ENCODE assay signal across 7 mouse cellular contexts in the genomic region with DNA sequence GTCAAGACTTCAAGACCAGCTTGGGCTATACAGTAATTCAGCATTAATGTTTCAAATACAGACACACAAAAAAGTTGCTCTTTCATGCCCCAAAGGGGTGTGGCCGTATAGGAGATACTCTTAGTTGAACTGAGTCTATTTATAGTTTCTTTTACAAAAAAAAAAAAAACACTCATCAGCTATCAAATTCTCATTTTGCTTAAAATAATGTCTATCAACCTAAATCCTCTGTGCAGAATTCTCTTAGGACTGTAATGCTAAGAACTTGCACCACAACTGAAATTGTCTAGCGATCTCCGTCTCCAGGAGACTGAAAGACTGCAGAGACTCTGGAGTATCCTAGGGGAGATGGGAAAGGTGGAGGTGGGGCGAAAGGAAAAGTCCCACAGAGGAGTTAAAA. TPM values are rescaled to one million over a fixed set of nuclear protein-coding genes. Genes with fewer than 3 reads are reported as not detected.
DNase-seq lines count a peak whose midpoint lies in the region; ATAC-seq and TF ChIP-seq lines count a peak whose summit lies in the region.

No protein-coding gene starts in this region.

- no peak for TF ChIP-seq CTCF in embryonic fibroblast, embryonic 13.5 days (IDR thresholded peaks at IDR 0.05; ENCODE audit: borderline replicate concordance, insufficient read depth, low read length)
- no peak for TF ChIP-seq CTCF in olfactory bulb, adult 2 months (IDR thresholded peaks at IDR 0.05; ENCODE audit: insufficient read depth, low read depth, low read length)

- H3K9ac ChIP-seq in lung, embryonic 15.5 days: peak overlapping the region; percentile 45

- WGBS in lung, embryonic 15.5 days: 13% methylated on average over 4 of the region's 4 CpGs
- WGBS in limb, embryonic 10.5 days: 28% methylated on average over 4 of the region's 4 CpGs
- 21% methylated on average over 4 of the region's 4 CpGs for WGBS in olfactory bulb, adult 2 months

- no peak for DNase-seq in lung, postnatal 10 days
- DNase-seq in limb, embryonic 10.5 days (ENCODE audit: low spot score): no peak
- DNase-seq in testis, postnatal 10 days (ENCODE audit: low spot score): no peak

- H3K36me3 ChIP-seq in lung, embryonic 15.5 days: no peaks in the 10 kb centered on the region
- no peaks in the 10 kb centered on the region for H3K36me3 ChIP-seq in limb, embryonic 10.5 days

- peak overlapping the region; percentile 96 for H3K4me3 ChIP-seq in lung, embryonic 15.5 days
- H3K4me3 ChIP-seq in embryonic fibroblast, embryonic 13.5 days (ENCODE audit: insufficient read depth, low read length): peak overlapping the region; percentile 95
- H3K4me3 ChIP-seq in limb, embryonic 10.5 days: peak overlapping the region; percentile 91
- peak overlapping the region; percentile 59 for H3K4me3 ChIP-seq in olfactory bulb, adult 2 months (ENCODE audit: insufficient read depth, low read depth, low read length)

- H3K4me2 ChIP-seq in lung, embryonic 15.5 days: peak overlapping the region; percentile 68

- no peak for TF ChIP-seq POLR2A in embryonic fibroblast, embryonic 13.5 days (IDR thresholded peaks at IDR 0.05; ENCODE audit: low read depth, low read length)
- TF ChIP-seq POLR2A in olfactory bulb, adult 2 months (IDR thresholded peaks at IDR 0.05; ENCODE audit: insufficient read depth, low read depth, low read length): no peak

- no peaks in the 10 kb centered on the region for H3K9me3 ChIP-seq in lung, embryonic 15.5 days
- H3K9me3 ChIP-seq in limb, embryonic 10.5 days (replicated peaks): no peaks in the 10 kb centered on the region

- H3K27me3 ChIP-seq in lung, embryonic 15.5 days: no peaks in the 10 kb centered on the region
- H3K27me3 ChIP-seq in limb, embryonic 10.5 days (ENCODE audit: low read depth, poor library complexity, severe bottlenecking): no peaks in the 10 kb centered on the region

- no peak for ATAC-seq in lung, embryonic 15.5 days (ENCODE audit: borderline replicate concordance, extremely low read depth, low FRiP score, low TSS enrichment)
- ATAC-seq in erythroid progenitor cell, adult 5-6 weeks (replicated peaks; ENCODE audit: low FRiP score, poor library complexity, severe bottlenecking): no peak

- H3K27ac ChIP-seq in lung, embryonic 15.5 days: 0 out of 2 replicates have a peak overlapping the region, but pooled peaks have one; percentile 32
- no peak overlapping the region for H3K27ac ChIP-seq in embryonic fibroblast, embryonic 13.5 days (ENCODE audit: insufficient read depth, low read length)
- H3K27ac ChIP-seq in limb, embryonic 10.5 days: peak overlapping the region; percentile 72; the same call in 1 of the 2 replicates
- H3K27ac ChIP-seq in olfactory bulb, adult 2 months (ENCODE audit: insufficient read depth, low read depth, low read length): no peak overlapping the region

- H3K4me1 ChIP-seq in lung, embryonic 15.5 days: peaks cover 21% of the 10 kb centered on the region
- peaks cover 2% of the 10 kb centered on the region; the same call in 1 of the 2 replicates for H3K4me1 ChIP-seq in embryonic fibroblast, embryonic 13.5 days (ENCODE audit: control insufficient read depth, insufficient read depth, low read length)
- H3K4me1 ChIP-seq in limb, embryonic 10.5 days: peaks cover 30% of the 10 kb centered on the region
- H3K4me1 ChIP-seq in olfactory bulb, adult 2 months (ENCODE audit: control insufficient read depth, insufficient read depth, low read length): no peaks in the 10 kb centered on the region

RNA-seq across cellular contexts. Expression of gene Klhl28, which starts 0.8 kb away (rescaled TPM):
- 10.7 and 13.6 TPM in 2 replicates for polyA plus RNA-seq in lung, embryonic 15.5 days (2015; fragmentation: Nextera tagmentation; extraction: Ambion mirVana)
- polyA plus RNA-seq in embryonic fibroblast, embryonic 13.5 days (2011; ENCODE audit: insufficient read length, low read depth, missing spikeins): 13.0 and 14.2 TPM in 2 replicates
- 6.5 and 7.7 TPM in 2 replicates for polyA plus RNA-seq in limb, embryonic 10.5 days (2016; fragmentation: Nextera tagmentation; extraction: Ambion mirVana)
- polyA plus RNA-seq in olfactory bulb, adult 2 months (2012; ENCODE audit: insufficient read depth, insufficient read length, low replicate concordance, missing spikeins): not detected in 2 replicates
- total RNA-seq in erythroid progenitor cell, adult 5-6 weeks (2015; ENCODE audit: low replicate concordance): 14.8 and 18.9 TPM in 2 replicates
- total RNA-seq in erythroid progenitor cell, adult 5-6 weeks (2017; ENCODE audit: low replicate concordance): 9.9 and 13.8 TPM in 2 replicates

RNA-seq across cellular contexts. Expression of gene Togaram1, which starts 1.0 kb away (rescaled TPM):
- polyA plus RNA-seq in lung, embryonic 15.5 days (2015; fragmentation: Nextera tagmentation; extraction: Ambion mirVana): 26.5 and 28.5 TPM in 2 replicates
- polyA plus RNA-seq in embryonic fibroblast, embryonic 13.5 days (2011; ENCODE audit: insufficient read length, low read depth, missing spikeins): 25.6 and 26.2 TPM in 2 replicates
- polyA plus RNA-seq in limb, embryonic 10.5 days (2016; fragmentation: Nextera tagmentation; extraction: Ambion mirVana): 27.0 and 28.7 TPM in 2 replicates
- 114 TPM in 1 of 2 replicates, not detected in the other for polyA plus RNA-seq in olfactory bulb, adult 2 months (2012; ENCODE audit: insufficient read depth, insufficient read length, low replicate concordance, missing spikeins)
- total RNA-seq in erythroid progenitor cell, adult 5-6 weeks (2015; ENCODE audit: low replicate concordance): 11.9 and 22.2 TPM in 2 replicates
- 21.4 and 31.5 TPM in 2 replicates for total RNA-seq in erythroid progenitor cell, adult 5-6 weeks (2017; ENCODE audit: low replicate concordance)

RNA-seq across cellular contexts. Expression of gene Gm527, which starts 46.9 kb away (rescaled TPM):
- polyA plus RNA-seq in lung, embryonic 15.5 days (2015; fragmentation: Nextera tagmentation; extraction: Ambion mirVana): 1.4 and 4.3 TPM in 2 replicates
- polyA plus RNA-seq in embryonic fibroblast, embryonic 13.5 days (2011; ENCODE audit: insufficient read length, low read depth, missing spikeins): 4.8 and 5.6 TPM in 2 replicates
- polyA plus RNA-seq in limb, embryonic 10.5 days (2016; fragmentation: Nextera tagmentation; extraction: Ambion mirVana): 1.6 and 2.1 TPM in 2 replicates
- polyA plus RNA-seq in olfactory bulb, adult 2 months (2012; ENCODE audit: insufficient read depth, insufficient read length, low replicate concordance, missing spikeins): not detected in 2 replicates
- total RNA-seq in erythroid progenitor cell, adult 5-6 weeks (2015; ENCODE audit: low replicate concordance): 3.2 TPM in 1 of 2 replicates, not detected in the other
- 1.3 TPM in 1 of 2 replicates, not detected in the other for total RNA-seq in erythroid progenitor cell, adult 5-6 weeks (2017; ENCODE audit: low replicate concordance)

Comparison
In these comparisons a context has a peak if more than half of its experiments do, and no peak if none do; other contexts are left out.
1. H3K27ac ChIP-seq: peak in lung, embryonic 15.5 days (single experiment) and limb, embryonic 10.5 days (single experiment); none in embryonic fibroblast, embryonic 13.5 days (single experiment) and olfactory bulb, adult 2 months (single experiment).
2. Peak in every context shown above with its lines, with median percentiles within 50 percentile points of each other: H3K4me3 ChIP-seq.